Mouse (Mus musculus) ovary, postnatal 14 days (tissue): Measurements from ENCODE around the gene Iqcf4.
A peak's percentile ranks its signal among the peaks of the same experiment; 100 is the strongest.
"Not testable (repeated sequence)": the region's sequence is repeated elsewhere in the genome, so short reads cannot be mapped to it uniquely, and the experiment has no call there.

Experiments
- DNase-seq: peaks from one replicate; pipeline ENCODE4 v3.0.0; 2022; ENCODE audit warnings: low spot score

Gene Iqcf4

GRCm38 (mm10) chr9:106570896-106571295 lies at the start of gene Iqcf4:
Iqcf4 (minus strand) TSS chr9:106570996.
- no peak for DNase-seq

- no peak for DNase-seq
Measured at GRCm38 (mm10) chr9:106617496-106617895, 46.7 kb upstream of the Iqcf4 start.

GRCm38 (mm10) chr9:106616306-106616705 lies 45.5 kb upstream of the Iqcf4 start:
- DNase-seq: no peak

GRCm38 (mm10) chr9:106614616-106615015 lies 43.8 kb upstream of the Iqcf4 start:
- DNase-seq: no peak

- DNase-seq: no peak
Measured at GRCm38 (mm10) chr9:106613951-106614350, 43.2 kb upstream of the Iqcf4 start.

GRCm38 (mm10) chr9:106610727-106611126 lies 39.9 kb upstream of the Iqcf4 start:
- no peak for DNase-seq

- DNase-seq: peak; percentile 37
Measured at GRCm38 (mm10) chr9:106600546-106600945, 29.8 kb upstream of the Iqcf4 start.

GRCm38 (mm10) chr9:106598466-106598865 lies 27.7 kb upstream of the Iqcf4 start:
- no peak for DNase-seq

GRCm38 (mm10) chr9:106595836-106596235 lies 25.0 kb upstream of the Iqcf4 start:
- DNase-seq: no peak

- DNase-seq: not testable (repeated sequence)
Measured at GRCm38 (mm10) chr9:106595402-106595801, 24.6 kb upstream of the Iqcf4 start.

- no peak for DNase-seq
Measured at GRCm38 (mm10) chr9:106592158-106592557, 21.4 kb upstream of the Iqcf4 start.

GRCm38 (mm10) chr9:106582552-106582951 lies 11.8 kb upstream of the Iqcf4 start:
- no peak for DNase-seq

GRCm38 (mm10) chr9:106580016-106580415 lies 9.2 kb upstream of the Iqcf4 start:
- DNase-seq: no peak

- no peak for DNase-seq
Measured at GRCm38 (mm10) chr9:106576112-106576511, 5.3 kb upstream of the Iqcf4 start.

GRCm38 (mm10) chr9:106573366-106573765 lies 2.6 kb upstream of the Iqcf4 start:
- no peak for DNase-seq

GRCm38 (mm10) chr9:106572186-106572585 lies 1.4 kb upstream of the Iqcf4 start:
- no peak for DNase-seq

- DNase-seq: no peak
Measured at GRCm38 (mm10) chr9:106566437-106566836, 4.4 kb downstream of the Iqcf4 start.

GRCm38 (mm10) chr9:106564025-106564424 lies 6.8 kb downstream of the Iqcf4 start:
- DNase-seq: no peak

GRCm38 (mm10) chr9:106562291-106562690 lies 8.5 kb downstream of the Iqcf4 start:
- no peak for DNase-seq

- no peak for DNase-seq
Measured at GRCm38 (mm10) chr9:106561531-106561930, 9.3 kb downstream of the Iqcf4 start, which contains the start of gene Iqcf3. Iqcf3 (minus strand) TSS chr9:106561631.

GRCm38 (mm10) chr9:106534975-106535374 lies 35.8 kb downstream of the Iqcf4 start:
- DNase-seq: no peak

- no peak for DNase-seq
Measured at GRCm38 (mm10) chr9:106534296-106534695, 36.5 kb downstream of the Iqcf4 start.

- no peak for DNase-seq
Measured at GRCm38 (mm10) chr9:106531833-106532232, 39.0 kb downstream of the Iqcf4 start.

GRCm38 (mm10) chr9:106519909-106520308 lies 50.9 kb downstream of the Iqcf4 start:
- DNase-seq: no peak

- no peak for DNase-seq
Measured at GRCm38 (mm10) chr9:106519433-106519832, 51.4 kb downstream of the Iqcf4 start.
